Mouse (Mus musculus): ENCODE results near the gene Txndc2. TPM values are rescaled to one million over a fixed set of nuclear protein-coding genes. Genes with fewer than 3 reads are reported as not detected.

Txndc2 gene
- polyA plus RNA-seq, 1 experiment, result not detected

- Histone ChIP-seq H3K4me1 (ENCODE audit: control insufficient read depth, insufficient read depth, low read length) (peaks cover 6% of the 10 kb centered on the region), H3K9ac (ENCODE audit: low read depth, poor library complexity, severe bottlenecking) (no peak overlapping the region), H3K4me3 (ENCODE audit: low read depth, low read length) (no peak overlapping the region), H3K9me3 (replicated peaks; ENCODE audit: control insufficient read depth, insufficient read depth, low read length, poor library complexity, severe bottlenecking) (no peaks in the 10 kb centered on the region), H3K27me3 (ENCODE audit: control insufficient read depth, insufficient read depth, low read length, poor library complexity, severe bottlenecking) (no peaks in the 10 kb centered on the region), H3K27ac (ENCODE audit: insufficient read depth, low read length) (no peak overlapping the region), H3K36me3 (ENCODE audit: control insufficient read depth, insufficient read depth, low read length, poor library complexity, severe bottlenecking) (no peaks in the 10 kb centered on the region)
- TF ChIP-seq EP300 (IDR thresholded peaks at IDR 0.05; ENCODE audit: insufficient read depth, low read depth, low read length) (no peak), CTCF (IDR thresholded peaks at IDR 0.05; ENCODE audit: low read depth, low read length) (no peak), POLR2A (IDR thresholded peaks at IDR 0.05; ENCODE audit: insufficient read depth, low read length) (no peak)
Measured at GRCm38 (mm10) chr17:65662662-65663061, 20.7 kb upstream of the Txndc2 start.

GRCm38 (mm10) chr17:65658416-65658815, 16.4 kb upstream of the Txndc2 start:
- no peak overlapping the region for H3K27ac ChIP-seq (ENCODE audit: insufficient read depth, low read length)
- H3K4me3 ChIP-seq (ENCODE audit: low read depth, low read length), result no peak overlapping the region
- H3K9me3 ChIP-seq (replicated peaks; ENCODE audit: control insufficient read depth, insufficient read depth, low read length, poor library complexity, severe bottlenecking), result no peaks in the 10 kb centered on the region
- H3K9ac ChIP-seq (ENCODE audit: low read depth, poor library complexity, severe bottlenecking), result no peak overlapping the region
- H3K4me1 ChIP-seq (ENCODE audit: control insufficient read depth, insufficient read depth, low read length), result peaks cover 1% of the 10 kb centered on the region
- TF ChIP-seq POLR2A (IDR thresholded peaks at IDR 0.05; ENCODE audit: insufficient read depth, low read length) (no peak), CTCF (IDR thresholded peaks at IDR 0.05; ENCODE audit: low read depth, low read length) (no peak)
- H3K36me3 ChIP-seq (ENCODE audit: control insufficient read depth, insufficient read depth, low read length, poor library complexity, severe bottlenecking), result no peaks in the 10 kb centered on the region
- no peaks in the 10 kb centered on the region for H3K27me3 ChIP-seq (ENCODE audit: control insufficient read depth, insufficient read depth, low read length, poor library complexity, severe bottlenecking)

GRCm38 (mm10) chr17:65657958-65658357, 16.0 kb upstream of the Txndc2 start:
- Histone ChIP-seq H3K27ac (ENCODE audit: insufficient read depth, low read length) (no peak overlapping the region), H3K9ac (ENCODE audit: low read depth, poor library complexity, severe bottlenecking) (no peak overlapping the region), H3K4me3 (ENCODE audit: low read depth, low read length) (no peak overlapping the region), H3K9me3 (replicated peaks; ENCODE audit: control insufficient read depth, insufficient read depth, low read length, poor library complexity, severe bottlenecking) (no peaks in the 10 kb centered on the region), H3K4me1 (ENCODE audit: control insufficient read depth, insufficient read depth, low read length) (peaks cover 1% of the 10 kb centered on the region), H3K36me3 (ENCODE audit: control insufficient read depth, insufficient read depth, low read length, poor library complexity, severe bottlenecking) (no peaks in the 10 kb centered on the region), H3K27me3 (ENCODE audit: control insufficient read depth, insufficient read depth, low read length, poor library complexity, severe bottlenecking) (no peaks in the 10 kb centered on the region)
- no peak for TF ChIP-seq CTCF (IDR thresholded peaks at IDR 0.05; ENCODE audit: low read depth, low read length)
- no peak for TF ChIP-seq POLR2A (IDR thresholded peaks at IDR 0.05; ENCODE audit: insufficient read depth, low read length)
- TF ChIP-seq EP300 (IDR thresholded peaks at IDR 0.05; ENCODE audit: insufficient read depth, low read depth, low read length), result no peak

- Histone ChIP-seq H3K27ac (ENCODE audit: insufficient read depth, low read length) (no peak overlapping the region), H3K27me3 (ENCODE audit: control insufficient read depth, insufficient read depth, low read length, poor library complexity, severe bottlenecking) (no peaks in the 10 kb centered on the region), H3K9me3 (replicated peaks; ENCODE audit: control insufficient read depth, insufficient read depth, low read length, poor library complexity, severe bottlenecking) (no peaks in the 10 kb centered on the region), H3K36me3 (ENCODE audit: control insufficient read depth, insufficient read depth, low read length, poor library complexity, severe bottlenecking) (no peaks in the 10 kb centered on the region), H3K4me3 (ENCODE audit: low read depth, low read length) (no peak overlapping the region), H3K4me1 (ENCODE audit: control insufficient read depth, insufficient read depth, low read length) (no peaks in the 10 kb centered on the region), H3K9ac (ENCODE audit: low read depth, poor library complexity, severe bottlenecking) (no peak overlapping the region)
- no peak for TF ChIP-seq EP300 (IDR thresholded peaks at IDR 0.05; ENCODE audit: insufficient read depth, low read depth, low read length)
- no peak for TF ChIP-seq CTCF (IDR thresholded peaks at IDR 0.05; ENCODE audit: low read depth, low read length)
- TF ChIP-seq POLR2A (IDR thresholded peaks at IDR 0.05; ENCODE audit: insufficient read depth, low read length), result no peak
Measured at GRCm38 (mm10) chr17:65656731-65657130, 14.8 kb upstream of the Txndc2 start.

- Histone ChIP-seq H3K9ac (ENCODE audit: low read depth, poor library complexity, severe bottlenecking) (no peak overlapping the region), H3K27me3 (ENCODE audit: control insufficient read depth, insufficient read depth, low read length, poor library complexity, severe bottlenecking) (no peaks in the 10 kb centered on the region), H3K4me1 (ENCODE audit: control insufficient read depth, insufficient read depth, low read length) (no peaks in the 10 kb centered on the region), H3K9me3 (replicated peaks; ENCODE audit: control insufficient read depth, insufficient read depth, low read length, poor library complexity, severe bottlenecking) (no peaks in the 10 kb centered on the region), H3K27ac (ENCODE audit: insufficient read depth, low read length) (no peak overlapping the region), H3K36me3 (ENCODE audit: control insufficient read depth, insufficient read depth, low read length, poor library complexity, severe bottlenecking) (no peaks in the 10 kb centered on the region), H3K4me3 (ENCODE audit: low read depth, low read length) (no peak overlapping the region)
- TF ChIP-seq EP300 (IDR thresholded peaks at IDR 0.05; ENCODE audit: insufficient read depth, low read depth, low read length), result no peak
- TF ChIP-seq POLR2A (IDR thresholded peaks at IDR 0.05; ENCODE audit: insufficient read depth, low read length), result no peak
- no peak for TF ChIP-seq CTCF (IDR thresholded peaks at IDR 0.05; ENCODE audit: low read depth, low read length)
Measured at GRCm38 (mm10) chr17:65656076-65656475, 14.1 kb upstream of the Txndc2 start.

GRCm38 (mm10) chr17:65655608-65656007, 13.6 kb upstream of the Txndc2 start:
- no peaks in the 10 kb centered on the region for H3K4me1 ChIP-seq (ENCODE audit: control insufficient read depth, insufficient read depth, low read length)
- no peak overlapping the region for H3K27ac ChIP-seq (ENCODE audit: insufficient read depth, low read length)
- no peak overlapping the region for H3K4me3 ChIP-seq (ENCODE audit: low read depth, low read length)
- no peak overlapping the region for H3K9ac ChIP-seq (ENCODE audit: low read depth, poor library complexity, severe bottlenecking)
- no peaks in the 10 kb centered on the region for H3K27me3 ChIP-seq (ENCODE audit: control insufficient read depth, insufficient read depth, low read length, poor library complexity, severe bottlenecking)
- no peak for TF ChIP-seq EP300 (IDR thresholded peaks at IDR 0.05; ENCODE audit: insufficient read depth, low read depth, low read length)
- no peak for TF ChIP-seq POLR2A (IDR thresholded peaks at IDR 0.05; ENCODE audit: insufficient read depth, low read length)
- TF ChIP-seq CTCF (IDR thresholded peaks at IDR 0.05; ENCODE audit: low read depth, low read length), result no peak
- no peaks in the 10 kb centered on the region for H3K36me3 ChIP-seq (ENCODE audit: control insufficient read depth, insufficient read depth, low read length, poor library complexity, severe bottlenecking)
- H3K9me3 ChIP-seq (replicated peaks; ENCODE audit: control insufficient read depth, insufficient read depth, low read length, poor library complexity, severe bottlenecking), result no peaks in the 10 kb centered on the region

Data from ES-Bruce4 (cell line).